Mouse (Mus musculus): ENCODE data around the gene Lgi4.

Lgi4 gene

DNA sequence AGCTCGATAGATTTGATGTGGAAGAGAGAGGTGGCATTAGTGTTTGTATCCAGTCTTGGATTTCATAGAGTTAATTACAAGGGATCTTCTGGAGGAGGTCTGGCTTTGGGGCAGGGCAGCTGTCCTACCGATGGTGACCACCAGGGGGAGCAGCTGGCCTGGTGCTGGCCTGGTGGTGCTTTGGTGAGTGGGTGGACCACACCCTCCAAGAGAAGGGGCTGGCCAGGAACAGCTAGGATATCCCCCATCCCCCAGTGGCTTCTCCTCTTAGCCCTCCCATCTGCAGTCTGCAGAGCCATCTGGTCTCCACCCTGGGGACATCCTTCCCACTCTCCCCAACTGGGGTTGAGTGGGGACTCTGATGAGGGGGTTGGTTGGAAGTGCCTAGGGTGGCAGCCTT is at the start of gene Lgi4:
Gene Lgi4 (plus strand): TSS at position 235 of the 400 bp plus-strand sequence.
- peak; percentile 95 for DNase-seq (ENCODE audit: low spot score)

GRCm38 (mm10) chr7:31012971-31013370 is 46.2 kb upstream of the Lgi4 start:
- no peak for DNase-seq (ENCODE audit: low spot score)

DNA sequence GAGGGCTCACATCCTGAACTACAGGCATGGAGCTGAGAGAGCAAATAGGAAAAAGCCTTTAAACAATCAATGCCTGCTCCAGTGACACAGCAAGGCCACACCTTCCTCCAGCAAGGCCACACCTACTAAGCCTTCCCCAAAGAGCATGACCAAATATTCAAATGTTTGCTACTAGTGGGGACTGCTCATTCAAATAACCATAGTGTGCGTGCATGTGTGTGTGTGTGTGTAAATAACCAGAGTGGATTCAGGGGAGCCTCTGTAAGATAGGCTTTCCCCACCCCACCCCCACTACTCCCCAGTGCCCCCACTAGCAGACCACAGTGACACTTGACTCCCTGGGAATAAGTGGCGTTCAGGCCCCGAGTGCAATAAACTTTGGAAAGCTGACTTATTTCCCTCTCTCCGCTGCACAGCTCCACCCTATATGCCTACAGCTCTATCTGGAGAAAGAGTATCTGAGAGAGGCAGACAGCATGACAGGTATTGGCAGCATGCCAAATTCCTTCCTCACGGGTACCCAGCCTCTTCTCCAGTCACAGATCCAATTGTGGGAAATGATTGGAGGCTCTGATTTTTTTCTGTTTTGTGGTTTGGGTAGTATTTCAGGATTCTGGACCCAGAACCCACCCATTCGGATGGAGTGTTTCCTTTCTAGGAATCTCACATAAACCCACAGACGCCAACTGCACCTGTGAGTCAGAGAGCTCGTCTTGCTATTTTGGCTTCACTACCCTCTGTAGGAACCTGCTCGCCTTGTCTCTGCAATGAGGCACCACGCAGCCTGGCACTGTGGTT is 41.8 kb upstream of the Lgi4 start:
- no peak for DNase-seq (ENCODE audit: low spot score)

DNA sequence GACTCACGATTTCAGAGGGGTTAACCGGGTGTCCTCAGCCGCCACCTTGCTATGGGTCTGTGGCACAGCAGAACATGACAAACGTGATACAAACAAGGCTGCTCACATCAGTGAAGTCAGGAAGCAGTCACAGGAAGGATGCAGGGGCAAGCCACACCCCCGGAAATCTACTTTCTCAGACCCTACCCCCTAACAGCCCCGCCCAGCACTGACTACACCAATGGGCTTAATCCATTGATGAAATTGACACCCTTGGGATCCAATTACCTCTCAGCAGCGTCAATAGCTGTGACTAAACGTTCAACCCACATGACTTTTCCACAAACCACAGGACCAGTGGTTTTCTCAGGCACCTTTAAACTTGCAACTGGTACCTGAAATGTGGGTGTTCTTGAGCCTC is 30.5 kb upstream of the Lgi4 start:
- DNase-seq (ENCODE audit: low spot score) = no peak

DNA sequence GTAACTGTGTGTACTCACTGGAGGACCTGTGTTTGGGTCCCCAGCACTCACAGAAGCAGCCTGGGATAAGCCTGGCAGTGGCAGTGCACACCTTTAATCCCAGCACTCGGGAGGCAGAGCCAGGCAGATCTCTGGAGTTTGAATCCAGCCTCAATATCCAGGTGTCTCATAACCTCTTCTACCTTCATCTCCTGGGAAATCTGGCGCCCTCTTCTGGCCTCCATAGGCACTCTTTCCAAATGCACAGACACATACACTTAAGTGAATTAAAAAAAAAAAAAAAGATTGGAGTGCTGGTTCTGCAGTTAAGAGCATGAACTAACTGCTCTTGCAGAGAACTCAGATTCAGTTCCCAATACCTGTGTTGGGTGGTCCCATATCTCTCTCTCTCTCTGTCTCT is 28.4 kb upstream of the Lgi4 start:
- no peak for DNase-seq (ENCODE audit: low spot score)

GRCm38 (mm10) chr7:31031731-31032130 is 27.4 kb upstream of the Lgi4 start:
- no peak for DNase-seq (ENCODE audit: low spot score)

GRCm38 (mm10) chr7:31033409-31034165 is 25.6 kb upstream of the Lgi4 start:
- DNase-seq (ENCODE audit: low spot score) = no peak

DNA sequence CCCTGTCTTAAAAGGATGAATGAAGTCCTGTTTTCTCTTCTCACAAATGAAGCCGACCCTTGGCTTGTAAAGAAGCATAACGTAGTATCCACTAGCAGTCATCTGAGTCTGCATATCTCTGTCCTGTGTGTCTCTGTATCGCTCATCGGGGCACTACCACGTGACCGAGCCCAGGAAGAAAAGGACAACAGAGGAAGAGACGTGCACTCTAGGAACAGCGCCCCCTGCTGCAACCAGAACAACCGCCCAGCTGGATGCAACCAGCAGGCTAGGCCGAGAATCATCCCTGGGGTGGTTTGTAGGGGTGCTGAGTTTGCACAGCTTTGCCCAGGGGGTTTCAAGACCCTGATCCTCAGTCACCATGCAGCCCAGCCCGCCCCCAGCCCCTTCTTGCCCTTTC is 24.4 kb upstream of the Lgi4 start:
- DNase-seq (ENCODE audit: low spot score) = peak; percentile 69

GRCm38 (mm10) chr7:31035291-31035690 is 23.9 kb upstream of the Lgi4 start:
- no peak for DNase-seq (ENCODE audit: low spot score)

DNA sequence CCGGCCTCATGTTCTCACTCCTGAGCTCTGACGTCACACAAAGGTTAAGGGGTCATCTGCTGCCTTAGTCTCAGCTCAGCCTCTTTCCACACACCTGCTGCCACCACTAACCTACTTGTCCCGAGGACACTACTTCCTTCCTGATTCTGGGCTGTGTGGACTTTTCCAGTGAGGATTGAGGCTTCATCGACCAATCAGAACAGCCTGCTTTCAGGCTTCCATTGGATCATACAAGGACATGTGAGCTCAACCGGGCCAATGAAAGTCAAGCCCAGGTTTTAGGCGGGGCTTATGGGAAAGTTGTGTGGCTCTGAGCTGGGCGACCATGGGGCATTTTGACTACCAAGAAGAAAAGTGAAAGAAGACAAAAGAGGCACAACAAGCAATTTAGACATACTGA is 22.2 kb upstream of the Lgi4 start:
- DNase-seq (ENCODE audit: low spot score) = no peak

DNA sequence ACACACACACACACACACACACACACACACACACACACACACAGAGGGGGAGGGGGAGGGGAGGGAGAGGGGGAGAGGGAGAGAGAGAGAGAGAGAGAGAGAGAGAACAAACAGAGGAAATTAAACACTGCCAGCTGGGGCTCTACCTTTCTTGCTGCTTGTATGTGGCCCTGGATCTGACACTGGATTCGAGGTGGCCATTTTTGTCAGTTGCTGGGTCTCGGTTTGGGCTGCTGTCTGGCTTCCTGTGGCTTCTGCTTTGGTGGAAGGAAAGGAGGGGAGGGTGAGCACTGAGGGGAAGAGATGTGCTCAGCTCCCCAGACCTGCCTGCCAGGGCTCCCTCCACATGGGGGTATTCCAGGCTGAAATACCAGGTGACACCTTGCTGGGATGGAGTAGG is 21.5 kb upstream of the Lgi4 start:
- DNase-seq (ENCODE audit: low spot score) = no peak

DNA sequence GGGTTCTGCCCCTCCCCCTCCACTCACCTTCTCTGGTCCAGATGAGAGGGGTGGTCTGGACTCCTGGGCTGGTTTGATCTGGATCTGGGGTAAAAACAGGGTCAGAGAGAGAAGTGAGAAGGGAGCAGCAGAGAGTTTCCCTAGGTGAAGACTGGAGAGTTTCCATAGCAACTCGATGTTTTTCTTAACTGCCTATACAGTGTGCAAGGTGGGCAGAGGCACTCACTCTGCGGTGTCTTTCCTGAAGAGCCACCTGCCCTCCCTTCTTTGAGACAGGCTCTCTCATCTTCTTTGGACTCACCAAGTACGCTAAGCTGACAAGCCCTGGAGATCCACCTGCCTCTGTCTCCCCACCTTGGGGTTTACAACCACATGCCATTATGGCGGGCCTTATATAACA is 20.1 kb upstream of the Lgi4 start:
- DNase-seq (ENCODE audit: low spot score) = no peak

DNA sequence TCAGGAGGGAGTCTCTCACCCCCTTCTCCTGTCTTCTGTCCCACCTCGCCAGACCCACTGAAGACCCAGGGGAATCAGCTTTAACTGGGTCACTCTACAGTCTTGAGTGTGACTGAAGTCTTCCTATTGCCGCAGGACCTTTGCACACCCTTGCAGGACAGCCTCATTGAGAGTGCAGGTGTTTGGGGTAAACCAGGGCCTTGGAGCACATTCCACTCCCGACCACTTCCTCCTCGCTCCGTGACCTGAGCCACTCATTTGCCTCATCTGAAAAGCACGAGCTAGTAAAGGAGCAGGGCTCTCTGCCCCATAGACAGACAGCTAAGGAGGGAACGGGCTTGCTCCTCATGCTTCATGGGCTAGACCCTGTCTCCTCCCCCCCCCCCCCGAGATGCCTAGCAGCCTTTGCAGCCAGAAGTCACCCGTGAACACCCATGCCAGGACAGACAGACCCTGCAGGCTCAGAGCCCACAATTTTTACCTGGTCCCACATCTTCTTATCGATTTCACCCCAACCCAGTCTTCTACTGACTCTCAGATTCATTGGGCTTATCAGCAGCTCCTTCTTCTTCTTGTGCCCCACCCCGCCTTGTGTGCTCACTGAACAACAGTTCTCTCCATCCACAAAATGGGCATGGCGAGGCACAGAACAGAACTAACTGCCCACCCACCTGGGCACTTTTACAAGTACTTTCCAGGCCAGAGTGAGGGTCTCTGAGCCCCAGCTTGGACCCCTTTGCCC is 18.7 kb upstream of the Lgi4 start:
- no peak for DNase-seq (ENCODE audit: low spot score)

DNA sequence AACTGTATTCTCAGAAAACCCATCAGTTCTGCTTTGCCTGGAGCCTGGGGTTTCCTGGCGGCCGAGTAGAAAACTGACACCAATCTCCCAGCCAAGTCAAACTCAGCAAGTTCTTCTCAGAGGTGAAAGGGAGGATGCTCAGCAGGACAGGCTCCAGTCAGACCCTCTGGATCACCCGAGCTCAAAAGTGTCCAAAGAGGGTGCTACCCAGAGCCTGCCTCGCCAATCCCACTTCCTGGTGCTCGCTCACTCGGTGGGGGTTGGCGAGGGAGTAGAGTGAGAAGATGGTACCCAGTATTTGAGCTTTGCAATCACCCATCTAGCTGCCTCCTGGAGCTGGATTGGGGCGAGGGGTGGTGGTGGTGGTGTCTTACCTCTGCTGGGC is 18.1 kb upstream of the Lgi4 start:
- no peak for DNase-seq (ENCODE audit: low spot score)

DNA sequence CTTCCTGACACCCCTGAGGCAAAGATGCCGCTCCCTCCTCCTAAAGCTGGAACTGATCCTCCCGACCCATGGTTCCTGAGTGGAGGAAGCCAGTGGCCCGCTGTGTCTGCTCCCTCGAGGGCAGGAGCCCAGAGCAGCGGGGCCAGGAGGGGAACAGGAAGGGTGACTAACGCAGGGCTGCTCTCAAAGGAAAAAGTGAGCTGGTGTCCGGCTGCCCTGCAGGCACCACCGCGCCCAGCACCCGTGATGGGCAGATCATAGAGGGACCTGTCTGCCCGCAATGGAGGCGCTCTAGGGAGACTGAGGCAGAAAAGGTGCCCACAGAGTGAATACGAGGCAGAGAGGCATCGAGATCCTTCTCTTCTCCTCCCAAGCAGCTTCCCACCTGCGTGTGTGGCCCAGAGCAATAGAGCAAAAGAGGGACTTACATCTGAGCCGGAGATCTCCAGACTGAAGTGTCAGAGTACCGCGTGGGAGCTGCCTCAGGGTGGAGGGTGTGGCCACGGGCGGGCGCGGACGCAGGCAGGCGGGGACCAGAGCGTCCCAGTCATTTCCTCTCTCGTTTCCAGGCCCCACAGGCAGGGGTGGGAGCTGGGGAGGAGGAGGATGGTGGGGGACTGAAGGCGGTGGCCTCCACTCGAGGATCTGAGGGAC is 17.4 kb upstream of the Lgi4 start:
- peak; percentile 66 for DNase-seq (ENCODE audit: low spot score)

DNA sequence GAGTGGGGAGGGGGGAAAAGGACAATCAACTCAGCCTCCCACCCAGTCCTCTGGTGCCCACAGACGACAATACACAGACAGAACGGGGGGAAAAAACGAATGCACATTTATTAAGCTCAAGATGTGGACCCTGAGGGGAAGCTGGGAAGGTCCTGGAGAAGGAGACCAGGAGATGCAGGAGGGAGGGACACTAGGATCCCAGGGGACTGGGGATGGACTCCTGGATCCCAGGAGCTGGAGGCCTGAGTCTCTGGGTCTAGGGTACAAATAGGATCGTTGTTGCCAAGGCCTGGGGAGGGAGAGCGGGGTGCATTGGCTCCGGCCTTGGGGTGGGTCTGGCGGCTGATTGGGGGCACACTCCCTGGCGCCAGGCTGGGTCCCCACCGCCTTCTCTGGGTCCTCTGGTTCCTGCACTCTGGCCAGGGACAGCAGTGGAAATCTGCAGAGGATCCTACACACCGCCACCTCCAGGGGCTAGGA is 16.7 kb upstream of the Lgi4 start, which contains the start of gene Fxyd5:
Gene Fxyd5 (minus strand): TSS at position 51 of the 480 bp plus-strand sequence.
- no peak for DNase-seq (ENCODE audit: low spot score)

DNA sequence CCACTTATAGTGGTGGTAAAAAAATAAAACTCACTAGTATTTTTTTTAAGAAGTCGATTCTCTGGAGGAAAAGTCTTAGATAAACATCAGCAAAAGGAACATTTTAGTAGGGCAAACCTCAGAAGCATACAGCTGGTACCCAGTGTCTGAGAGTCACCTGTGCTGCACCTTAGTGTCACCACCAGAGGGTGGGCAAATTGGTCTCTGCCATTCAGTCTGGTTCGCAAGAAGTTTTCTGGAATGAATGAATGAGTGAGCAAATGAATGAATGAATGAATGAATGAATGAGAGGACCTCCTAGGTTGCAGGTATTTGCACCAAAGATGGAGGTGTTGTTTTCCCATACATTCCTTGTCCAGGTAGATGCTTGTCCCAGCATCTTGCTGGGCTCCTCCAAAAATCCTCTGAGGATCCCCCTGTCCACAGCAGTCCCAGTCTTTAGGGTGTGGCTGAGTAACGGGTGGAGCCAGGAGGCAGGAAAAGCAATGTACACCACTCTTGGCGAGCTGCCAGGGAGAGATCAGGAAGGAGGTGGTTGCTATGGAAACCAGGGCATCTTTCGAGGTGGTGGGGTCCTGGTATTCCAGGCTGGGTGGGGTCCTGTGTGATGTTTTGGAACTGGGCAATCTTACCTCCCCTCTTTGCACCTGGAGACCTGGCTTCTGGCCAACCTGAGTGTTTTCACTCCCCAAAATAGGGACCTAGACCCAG is 9.9 kb upstream of the Lgi4 start:
- DNase-seq (ENCODE audit: low spot score) = peak; percentile 64

DNA sequence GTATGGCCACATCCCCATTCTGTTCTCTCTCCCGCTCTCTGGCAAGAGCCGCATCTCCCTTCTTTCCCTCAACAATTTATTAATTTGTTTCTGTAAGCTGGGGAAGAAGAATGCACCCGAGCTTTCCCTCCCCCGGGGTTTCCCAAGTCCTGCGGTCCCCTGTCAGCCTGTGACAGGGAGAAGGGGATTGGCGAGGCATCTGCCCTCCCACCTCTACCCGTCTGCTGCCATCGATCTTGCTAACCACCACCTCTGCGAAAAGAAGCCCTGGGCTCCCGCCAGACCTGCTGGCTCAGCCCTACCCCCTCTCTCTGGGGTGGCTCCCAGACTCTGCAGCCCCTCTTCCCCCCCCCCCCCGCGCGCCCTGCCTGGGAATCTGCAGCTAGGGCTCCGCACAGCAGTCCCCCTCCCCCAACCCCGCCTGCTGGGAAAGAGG is 9.3 kb upstream of the Lgi4 start:
- DNase-seq (ENCODE audit: low spot score) = no peak

GRCm38 (mm10) chr7:31050487-31050886 is 8.7 kb upstream of the Lgi4 start:
- DNase-seq (ENCODE audit: low spot score) = no peak

- no peak for DNase-seq (ENCODE audit: low spot score)
Observed at GRCm38 (mm10) chr7:31050921-31051320, 8.2 kb upstream of the Lgi4 start.

- no peak for DNase-seq (ENCODE audit: low spot score)
Observed at GRCm38 (mm10) chr7:31051321-31052021, 7.7 kb upstream of the Lgi4 start, which contains the start of gene Fxyd7. Gene Fxyd7 (minus strand): TSS chr7:31051467.

Data from testis, postnatal 10 days (tissue).